Mouse (Mus musculus): Measurements from ENCODE around the gene Cth.

GRCm38 (mm10) chr3:157928731-157929130 lies 3.9 kb upstream of the Cth start:
- no peak for TF ChIP-seq CTCF (IDR thresholded peaks at IDR 0.05; ENCODE audit: low read depth)
- no peak for TF ChIP-seq EP300 (IDR thresholded peaks at IDR 0.05; ENCODE audit: low read depth)
